Mouse (Mus musculus) lung, postnatal 36 days (tissue): ENCODE measurements around the gene Smyd2.

Source experiments
- DNase-seq: peaks from one replicate; pipeline ENCODE4 v3.0.0; 2022; ENCODE audit warnings: mixed read lengths

Gene Smyd2

GRCm38 (mm10) chr1:189917126-189917500 is 5.0 kb downstream of the Smyd2 start:
- no peak for DNase-seq

GRCm38 (mm10) chr1:189916422-189917125 is 5.6 kb downstream of the Smyd2 start:
- DNase-seq: no peak

GRCm38 (mm10) chr1:189913093-189913760 is 8.9 kb downstream of the Smyd2 start:
- DNase-seq: peak; percentile 8

GRCm38 (mm10) chr1:189910685-189911345 is 11.3 kb downstream of the Smyd2 start:
- peak; percentile 77 for DNase-seq

GRCm38 (mm10) chr1:189903169-189903568 is 19.0 kb downstream of the Smyd2 start:
- DNase-seq: no peak

GRCm38 (mm10) chr1:189902413-189902812 is 19.8 kb downstream of the Smyd2 start:
- DNase-seq: no peak

GRCm38 (mm10) chr1:189899526-189899925 is 22.6 kb downstream of the Smyd2 start:
- DNase-seq: no peak

- no peak for DNase-seq
Observed at GRCm38 (mm10) chr1:189898708-189899107, 23.5 kb downstream of the Smyd2 start.

GRCm38 (mm10) chr1:189897861-189898260 is 24.3 kb downstream of the Smyd2 start:
- DNase-seq: no peak

GRCm38 (mm10) chr1:189894191-189894590 is 28.0 kb downstream of the Smyd2 start:
- DNase-seq: no peak

GRCm38 (mm10) chr1:189888749-189889148 is 33.4 kb downstream of the Smyd2 start:
- no peak for DNase-seq

GRCm38 (mm10) chr1:189887518-189887917 is 34.6 kb downstream of the Smyd2 start:
- peak; percentile 75 for DNase-seq

- DNase-seq: no peak
Observed at GRCm38 (mm10) chr1:189885975-189886374, 36.2 kb downstream of the Smyd2 start.

GRCm38 (mm10) chr1:189884951-189885350 is 37.2 kb downstream of the Smyd2 start:
- no peak for DNase-seq

- DNase-seq: peak; percentile 69
Observed at GRCm38 (mm10) chr1:189883531-189884170, 38.5 kb downstream of the Smyd2 start.

- peak; percentile 69 for DNase-seq
Observed at GRCm38 (mm10) chr1:189882886-189883285, 39.3 kb downstream of the Smyd2 start.

GRCm38 (mm10) chr1:189880745-189881144 is 41.4 kb downstream of the Smyd2 start:
- no peak for DNase-seq

GRCm38 (mm10) chr1:189879965-189880364 is 42.2 kb downstream of the Smyd2 start:
- peak; percentile 75 for DNase-seq

- peak; percentile 27 for DNase-seq
Observed at GRCm38 (mm10) chr1:189879212-189879611, 43.0 kb downstream of the Smyd2 start.

- no peak for DNase-seq
Observed at GRCm38 (mm10) chr1:189876162-189876561, 46.0 kb downstream of the Smyd2 start.

GRCm38 (mm10) chr1:189875439-189875861 is 46.7 kb downstream of the Smyd2 start:
- DNase-seq: peak; percentile 65

- no peak for DNase-seq
Observed at GRCm38 (mm10) chr1:189873591-189873990, 48.6 kb downstream of the Smyd2 start.

- no peak for DNase-seq
Observed at GRCm38 (mm10) chr1:189872050-189872449, 50.1 kb downstream of the Smyd2 start.
